In the genomic region with DNA sequence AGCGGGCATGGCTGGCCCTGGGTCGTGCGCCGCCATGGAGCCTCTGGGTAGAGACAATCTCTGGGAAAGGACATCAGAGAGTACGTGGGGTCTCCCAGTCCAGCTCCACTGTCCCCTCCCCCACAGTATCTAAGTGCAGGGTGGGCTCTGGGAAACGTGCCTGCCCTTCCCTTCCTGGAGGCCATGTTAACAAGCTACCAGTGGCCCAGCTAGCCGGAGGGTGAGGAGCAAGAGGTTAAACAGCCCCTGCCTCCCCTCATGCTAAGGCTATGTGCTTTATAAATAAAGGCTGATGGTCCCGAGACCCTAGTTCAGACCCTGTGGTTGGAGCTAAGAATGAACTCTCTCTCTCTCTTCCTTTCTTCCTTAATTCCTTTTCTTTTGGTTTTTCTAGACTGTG, we compare ENCODE assay signal across 11 mouse cellular contexts. TPM values are rescaled to one million over a fixed set of nuclear protein-coding genes. Genes with fewer than 3 reads are reported as not detected.
DNase-seq lines count a peak whose midpoint lies in the region; ATAC-seq lines count a peak whose summit lies in the region.
"Had no signal": no experiment of that assay in that cellular context is flagged by ENCODE, and none has a peak within 500 bp of the region (broad histone marks: within the 10 kb centered on the region; RNA-seq: fewer than 3 reads in every experiment).

No protein-coding gene starts in this region.

- H3K4me3 ChIP-seq in heart, embryonic 12.5 days: peak overlapping the region; percentile 18; the same call in 1 of the 2 replicates
- 0 out of 2 replicates have a peak overlapping the region, but pooled peaks have one; percentile 13 for H3K4me3 ChIP-seq in liver, embryonic 11.5 days (ENCODE audit: low read depth, low read length)
- H3K4me3 ChIP-seq in limb, embryonic 13.5 days: 0 out of 2 replicates have a peak overlapping the region, but pooled peaks have one; percentile 24
- H3K4me3 ChIP-seq: myocyte had no signal

- no peak overlapping the region for H3K27ac ChIP-seq in heart, embryonic 12.5 days (ENCODE audit: poor library complexity, severe bottlenecking)
- no peak overlapping the region for H3K27ac ChIP-seq in liver, embryonic 11.5 days (ENCODE audit: low read depth, low read length)
- H3K27ac ChIP-seq in limb, embryonic 13.5 days: no peak overlapping the region

- peaks cover 97% of the 10 kb centered on the region for H3K27me3 ChIP-seq in heart, embryonic 12.5 days (replicated peaks)
- H3K27me3 ChIP-seq in liver, embryonic 11.5 days (replicated peaks; ENCODE audit: control insufficient read depth, insufficient read depth, low read length): peaks cover 80% of the 10 kb centered on the region
- H3K27me3 ChIP-seq in limb, embryonic 13.5 days: peaks cover 86% of the 10 kb centered on the region

- H3K9me3 ChIP-seq in heart, embryonic 12.5 days (replicated peaks): no peaks in the 10 kb centered on the region
- no peaks in the 10 kb centered on the region for H3K9me3 ChIP-seq in liver, embryonic 11.5 days (ENCODE audit: control insufficient read depth, low read length)
- H3K9me3 ChIP-seq in limb, embryonic 13.5 days: no peaks in the 10 kb centered on the region

- no peak for DNase-seq in heart, adult 9 months (ENCODE audit: low spot score in 2 of 2)
- DNase-seq in liver, embryonic 11.5 days (ENCODE audit: low spot score): no peak
- DNase-seq in liver (no peak), ZHBTc4 (ENCODE audit: low read depth, low spot score) (peak; percentile 27)
- no peak for DNase-seq in yolk sac, embryonic 10.5 days (ENCODE audit: low spot score)

- WGBS in heart, embryonic 12.5 days: 19% methylated on average over 8 of the region's 8 CpGs
- 19% methylated on average over 8 of the region's 8 CpGs for WGBS in liver, embryonic 11.5 days
- 17% methylated on average over 8 of the region's 8 CpGs for WGBS in limb, embryonic 13.5 days

- H3K36me3 ChIP-seq in heart, embryonic 12.5 days: no peaks in the 10 kb centered on the region
- H3K36me3 ChIP-seq in liver, embryonic 11.5 days (ENCODE audit: control insufficient read depth, insufficient read depth, low read length): no peaks in the 10 kb centered on the region
- 0 out of 2 replicates have a peak, but pooled peaks cover 6% of the 10 kb centered on the region for H3K36me3 ChIP-seq in limb, embryonic 13.5 days

- H3K4me1 ChIP-seq in heart, embryonic 12.5 days (replicated peaks): peaks cover 41% of the 10 kb centered on the region
- peaks cover 37% of the 10 kb centered on the region for H3K4me1 ChIP-seq in liver, embryonic 11.5 days (replicated peaks; ENCODE audit: control insufficient read depth, insufficient read depth, low read length)
- H3K4me1 ChIP-seq in limb, embryonic 13.5 days: peaks cover 33% of the 10 kb centered on the region

- no peak overlapping the region for H3K9ac ChIP-seq in heart, embryonic 12.5 days
- H3K9ac ChIP-seq in liver, embryonic 11.5 days (ENCODE audit: low read depth, low read length): no peak overlapping the region
- H3K9ac ChIP-seq in limb, embryonic 13.5 days: no peak overlapping the region

- H3K4me2 ChIP-seq in heart, embryonic 12.5 days: peak overlapping the region; percentile 16
- H3K4me2 ChIP-seq in liver, embryonic 11.5 days: peak overlapping the region; percentile 38
- H3K4me2 ChIP-seq in limb, embryonic 13.5 days (replicated peaks): peak overlapping the region; percentile 42; the same call in 1 of the 2 replicates

- ATAC-seq in heart, embryonic 12.5 days (ENCODE audit: insufficient number of reproducible peaks, low FRiP score): no peak
- no peak for ATAC-seq in liver, embryonic 11.5 days (replicated peaks; ENCODE audit: low FRiP score)
- ATAC-seq in limb, embryonic 13.5 days (ENCODE audit: low FRiP score, low read depth): no peak
- no peak for ATAC-seq in megakaryocyte-erythroid progenitor cell, adult 5-6 weeks (replicated peaks; ENCODE audit: low FRiP score, low TSS enrichment, poor library complexity, severe bottlenecking)

RNA-seq across cellular contexts. Expression of gene Amn, which starts 1.1 kb away (rescaled TPM):
- polyA plus RNA-seq in heart, embryonic 12.5 days (2016; fragmentation: Nextera tagmentation; extraction: Ambion mirVana): 2.0 and 3.5 TPM in 2 replicates
- polyA plus RNA-seq in liver, embryonic 11.5 days (2014; fragmentation: Nextera tagmentation; extraction: Ambion mirVana): 1.0 and 1.7 TPM in 2 replicates
- 0.60 and 1.1 TPM in 2 replicates for polyA plus RNA-seq in limb, embryonic 13.5 days (2015; fragmentation: Nextera tagmentation; extraction: Ambion mirVana)
- not detected in 2 replicates for total RNA-seq in megakaryocyte-erythroid progenitor cell, adult 5-6 weeks (2014; fragmentation: Nextera tagmentation)
- 0.47 TPM in 1 of 2 replicates, not detected in the other for total RNA-seq in megakaryocyte-erythroid progenitor cell, adult 5-6 weeks (2017)
- total RNA-seq: adrenal gland, postnatal 36 days; heart, adult 18-20 months had no signal
